In genomic region chr13:30394123-30394522, GRCm38 (mm10) we compare ENCODE assay signal across 23 mouse cellular contexts.
"Had no signal": no experiment of that assay in that cellular context is flagged by ENCODE, and none has a peak within 500 bp of the region (broad histone marks: within the 10 kb centered on the region; RNA-seq: fewer than 3 reads in every experiment).

No protein-coding gene starts in this region.

- H3K4me3 ChIP-seq: heart, adult 2 months; heart, embryonic 13.5 days; heart, embryonic 15.5 days; hindbrain, embryonic 13.5 days; hindbrain, embryonic 15.5 days; limb, embryonic 13.5 days; limb, embryonic 15.5 days; liver, embryonic 12.5 days had no signal

- H3K9me3 ChIP-seq: heart, embryonic 15.5 days; hindbrain, embryonic 13.5 days; hindbrain, embryonic 15.5 days; limb, embryonic 15.5 days; liver, embryonic 12.5 days had no signal

- ATAC-seq: hindbrain, postnatal 0 days; intestine, embryonic 16.5 days; liver, embryonic 12.5 days had no signal

- H3K36me3 ChIP-seq: heart, embryonic 13.5 days; heart, embryonic 15.5 days; hindbrain, embryonic 13.5 days; hindbrain, embryonic 15.5 days; limb, embryonic 13.5 days; limb, embryonic 15.5 days; liver, embryonic 12.5 days had no signal

- DNase-seq: gastrocnemius, postnatal 14 days; gastrocnemius, postnatal 36 days; heart, adult 11 months; heart, adult 2 months; heart, postnatal 14 days; heart, postnatal 36 days; kidney, adult 18-20 months; kidney, postnatal 10 days; kidney, postnatal 25 days; layer of hippocampus, adult 9-11 months; layer of hippocampus, postnatal 36 days; left cerebral cortex, postnatal 4 days had no signal

- H3K4me1 ChIP-seq: heart, embryonic 13.5 days; heart, embryonic 15.5 days; hindbrain, embryonic 13.5 days; hindbrain, embryonic 15.5 days; liver, embryonic 12.5 days had no signal

- H3K27ac ChIP-seq: heart, adult 2 months; heart, embryonic 13.5 days; heart, embryonic 15.5 days; hindbrain, embryonic 13.5 days; hindbrain, embryonic 15.5 days; hindbrain, postnatal 0 days; limb, embryonic 13.5 days; limb, embryonic 15.5 days; liver, embryonic 12.5 days; liver, embryonic 14.5 days had no signal

- H3K9ac ChIP-seq: heart, embryonic 13.5 days; heart, embryonic 15.5 days; hindbrain, embryonic 13.5 days; hindbrain, embryonic 15.5 days; limb, embryonic 13.5 days; limb, embryonic 15.5 days; liver, embryonic 12.5 days; liver, embryonic 14.5 days had no signal

- H3K27me3 ChIP-seq: heart, embryonic 13.5 days; heart, embryonic 15.5 days; hindbrain, embryonic 13.5 days; hindbrain, embryonic 15.5 days; limb, embryonic 13.5 days; limb, embryonic 15.5 days; liver, embryonic 12.5 days had no signal

- H3K4me2 ChIP-seq: heart, embryonic 11.5 days; heart, embryonic 13.5 days; heart, embryonic 15.5 days; hindbrain, embryonic 13.5 days; hindbrain, embryonic 15.5 days; limb, embryonic 13.5 days; limb, embryonic 15.5 days; liver, embryonic 12.5 days had no signal
